Mouse (Mus musculus): ENCODE results near the gene Espl1. TPM values are rescaled to one million over a fixed set of nuclear protein-coding genes. Genes with fewer than 3 reads are reported as not detected.
A peak's percentile ranks its signal among the peaks of the same experiment; 100 is the strongest.

Gene Espl1
- total and polyA plus RNA-seq, 3 experiments = 15.8 to 145 (median 35.5) TPM

- ATAC-seq (ENCODE audit: extremely low read depth, insufficient number of reproducible peaks, low FRiP score, poor library complexity, severe bottlenecking) (no peak), DNase-seq (ENCODE audit: low spot score) (no peak)
- H3K4me3 ChIP-seq (ENCODE audit: low read depth, low read length) = no peak overlapping the region
- peaks cover 91% of the 10 kb centered on the region for H3K36me3 ChIP-seq (replicated peaks)
- no peaks in the 10 kb centered on the region for H3K9me3 ChIP-seq (replicated peaks)
- no peak for TF ChIP-seq GATA2 (IDR thresholded peaks at IDR 0.05; ENCODE audit: borderline replicate concordance, low read depth, low read length)
- TF ChIP-seq TAL1 (conservative IDR thresholded peaks at IDR 0.05; ENCODE audit: low read depth, low read length) = no peak
- TF ChIP-seq POLR2AphosphoS5 (IDR thresholded peaks at IDR 0.05; ENCODE audit: insufficient replicate concordance, low read depth, low read length) = no peak
- no peak for TF ChIP-seq GATA1 (IDR thresholded peaks at IDR 0.05; ENCODE audit: borderline replicate concordance, low read length)
- no peak for TF ChIP-seq CTCF (IDR thresholded peaks at IDR 0.05; ENCODE audit: low read depth, low read length)
- H3K27me3 ChIP-seq (ENCODE audit: insufficient read depth, low read length) = no peaks in the 10 kb centered on the region
- H3K4me1 ChIP-seq (ENCODE audit: insufficient read depth, low read depth, low read length) = peaks cover 13% of the 10 kb centered on the region; the same call in 1 of the 2 replicates
These were observed 43.5 kb downstream of the Espl1 start for GRCm38 (mm10) chr15:102339612-102340011.

- DNase-seq (ENCODE audit: low spot score) (no peak), ATAC-seq (ENCODE audit: extremely low read depth, insufficient number of reproducible peaks, low FRiP score, poor library complexity, severe bottlenecking) (no peak)
- no peaks in the 10 kb centered on the region for H3K9me3 ChIP-seq (replicated peaks)
- peaks cover 18% of the 10 kb centered on the region for H3K4me1 ChIP-seq (ENCODE audit: insufficient read depth, low read depth, low read length)
- H3K4me3 ChIP-seq (ENCODE audit: low read depth, low read length) = no peak overlapping the region
- no peaks in the 10 kb centered on the region for H3K27me3 ChIP-seq (ENCODE audit: insufficient read depth, low read length)
- peaks cover 95% of the 10 kb centered on the region for H3K36me3 ChIP-seq (replicated peaks)
- TF ChIP-seq GATA2 (IDR thresholded peaks at IDR 0.05; ENCODE audit: borderline replicate concordance, low read depth, low read length) (no peak), CTCF (IDR thresholded peaks at IDR 0.05; ENCODE audit: low read depth, low read length) (peak; percentile 60; the same call in 1 of the 2 replicates)
These were observed 45.5 kb downstream of the Espl1 start for GRCm38 (mm10) chr15:102341580-102341979.

GRCm38 (mm10) chr15:102344490-102344889 is 48.4 kb downstream of the Espl1 start:
- Histone ChIP-seq H3K4me1 (ENCODE audit: insufficient read depth, low read depth, low read length) (peaks cover 20% of the 10 kb centered on the region), H3K4me3 (ENCODE audit: low read depth, low read length) (no peak overlapping the region), H3K27me3 (ENCODE audit: insufficient read depth, low read length) (no peaks in the 10 kb centered on the region), H3K36me3 (replicated peaks) (peaks cover 86% of the 10 kb centered on the region), H3K9me3 (replicated peaks) (no peaks in the 10 kb centered on the region)
- DNase-seq (ENCODE audit: low spot score) (no peak), ATAC-seq (ENCODE audit: extremely low read depth, insufficient number of reproducible peaks, low FRiP score, poor library complexity, severe bottlenecking) (no peak)
- TF ChIP-seq GATA2 (IDR thresholded peaks at IDR 0.05; ENCODE audit: borderline replicate concordance, low read depth, low read length) (no peak), TAL1 (conservative IDR thresholded peaks at IDR 0.05; ENCODE audit: low read depth, low read length) (no peak), CTCF (IDR thresholded peaks at IDR 0.05; ENCODE audit: low read depth, low read length) (no peak), POLR2AphosphoS5 (IDR thresholded peaks at IDR 0.05; ENCODE audit: insufficient replicate concordance, low read depth, low read length) (no peak), GATA1 (IDR thresholded peaks at IDR 0.05; ENCODE audit: borderline replicate concordance, low read length) (no peak)

DNA sequence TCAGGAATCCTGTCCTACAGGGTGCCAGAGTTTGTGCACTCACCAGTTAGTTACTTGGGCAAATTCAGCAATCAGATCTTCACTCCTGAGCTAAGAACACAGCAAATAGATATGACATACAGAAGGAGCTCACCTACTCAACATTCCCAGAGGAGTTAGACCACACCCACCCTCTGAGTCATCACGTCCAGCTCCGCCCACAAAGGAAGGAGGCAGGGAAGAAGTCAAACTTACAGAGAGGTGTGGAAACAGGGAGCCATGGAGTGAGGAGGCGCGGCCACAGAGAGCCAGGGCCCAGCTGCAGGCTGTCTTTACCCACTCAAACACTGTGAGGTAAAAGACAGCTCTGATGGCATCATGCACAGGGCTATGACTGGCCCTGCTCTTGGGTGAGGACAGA is 50.4 kb downstream of the Espl1 start:
- H3K4me1 ChIP-seq (ENCODE audit: insufficient read depth, low read depth, low read length) = peaks cover 24% of the 10 kb centered on the region
- DNase-seq (ENCODE audit: low spot score) = no peak
- no peak for ATAC-seq (ENCODE audit: extremely low read depth, insufficient number of reproducible peaks, low FRiP score, poor library complexity, severe bottlenecking)
- no peak overlapping the region for H3K4me3 ChIP-seq (ENCODE audit: low read depth, low read length)
- peaks cover 73% of the 10 kb centered on the region for H3K36me3 ChIP-seq (replicated peaks)
- no peaks in the 10 kb centered on the region for H3K27me3 ChIP-seq (ENCODE audit: insufficient read depth, low read length)
- H3K9me3 ChIP-seq (replicated peaks) = no peaks in the 10 kb centered on the region
- TF ChIP-seq GATA2 (IDR thresholded peaks at IDR 0.05; ENCODE audit: borderline replicate concordance, low read depth, low read length) (no peak), CTCF (IDR thresholded peaks at IDR 0.05; ENCODE audit: low read depth, low read length) (no peak), TAL1 (conservative IDR thresholded peaks at IDR 0.05; ENCODE audit: low read depth, low read length) (no peak), POLR2AphosphoS5 (IDR thresholded peaks at IDR 0.05; ENCODE audit: insufficient replicate concordance, low read depth, low read length) (no peak), GATA1 (IDR thresholded peaks at IDR 0.05; ENCODE audit: borderline replicate concordance, low read length) (no peak)

DNA sequence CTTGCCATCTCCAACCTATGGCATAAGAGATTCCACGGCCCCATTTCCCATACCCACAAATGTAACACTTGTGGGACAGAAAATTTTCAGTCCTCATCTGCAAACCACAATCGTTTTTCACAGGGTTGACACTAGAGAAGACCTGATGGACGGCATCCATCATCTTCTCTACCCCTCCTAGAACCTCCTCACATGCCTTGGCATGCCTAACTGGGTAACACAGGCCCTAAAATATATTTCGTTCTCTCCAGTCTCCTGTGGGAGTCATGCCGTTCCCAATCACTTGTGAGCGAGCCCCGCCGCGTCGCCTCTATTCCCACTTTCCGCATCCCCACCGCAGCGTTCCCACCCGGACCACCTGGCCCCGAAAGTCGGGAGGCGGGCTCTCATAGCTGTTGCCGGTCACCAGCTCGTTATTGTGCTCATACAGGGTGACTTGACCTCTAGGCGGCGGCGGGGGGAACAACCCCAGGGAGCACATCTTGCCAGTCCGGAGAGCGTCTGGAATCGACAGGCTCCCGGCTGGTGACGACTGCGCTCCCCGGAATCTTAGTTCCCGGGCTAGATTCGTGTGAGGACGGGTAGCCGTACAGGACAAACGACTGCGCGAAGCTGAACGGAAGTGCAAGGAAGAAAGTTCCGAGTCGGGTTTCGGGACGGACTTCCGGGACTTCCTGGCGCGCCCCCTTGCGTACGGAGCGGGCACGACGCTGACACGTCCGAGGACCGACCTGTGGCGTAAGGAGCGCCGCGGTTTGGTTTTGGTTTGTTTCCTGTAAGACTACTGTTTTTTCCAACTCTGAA is 54.3 kb downstream of the Espl1 start, which contains the start of gene Aaas:
Aaas (minus strand) TSS at position 634 of the 804 bp plus-strand sequence.
- Histone ChIP-seq H3K9me3 (replicated peaks) (peaks cover 3% of the 10 kb centered on the region; the same call in 1 of the 2 replicates), H3K36me3 (replicated peaks) (peaks cover 35% of the 10 kb centered on the region), H3K27me3 (ENCODE audit: insufficient read depth, low read length) (peaks cover 10% of the 10 kb centered on the region), H3K4me1 (ENCODE audit: insufficient read depth, low read depth, low read length) (peaks cover 23% of the 10 kb centered on the region), H3K4me3 (ENCODE audit: low read depth, low read length) (peak within 1 kb of the TSS; percentile 86)
- TF ChIP-seq CTCF (IDR thresholded peaks at IDR 0.05; ENCODE audit: low read depth, low read length) (peak; percentile 85), POLR2AphosphoS5 (IDR thresholded peaks at IDR 0.05; ENCODE audit: insufficient replicate concordance, low read depth, low read length) (no peak)
- DNase-seq (ENCODE audit: low spot score) = peak; percentile 88
- peak; percentile 83 for ATAC-seq (ENCODE audit: extremely low read depth, insufficient number of reproducible peaks, low FRiP score, poor library complexity, severe bottlenecking)

GRCm38 (mm10) chr15:102350942-102351291 is 54.9 kb downstream of the Espl1 start:
- H3K4me1 ChIP-seq (ENCODE audit: insufficient read depth, low read depth, low read length) = peaks cover 24% of the 10 kb centered on the region
- H3K4me3 ChIP-seq (ENCODE audit: low read depth, low read length) = peak overlapping the region; percentile 86
- DNase-seq (ENCODE audit: low spot score) (no peak), ATAC-seq (ENCODE audit: extremely low read depth, insufficient number of reproducible peaks, low FRiP score, poor library complexity, severe bottlenecking) (no peak)
- TF ChIP-seq GATA2 (IDR thresholded peaks at IDR 0.05; ENCODE audit: borderline replicate concordance, low read depth, low read length) (no peak), GATA1 (IDR thresholded peaks at IDR 0.05; ENCODE audit: borderline replicate concordance, low read length) (no peak), POLR2AphosphoS5 (IDR thresholded peaks at IDR 0.05; ENCODE audit: insufficient replicate concordance, low read depth, low read length) (no peak)
- peaks cover 9% of the 10 kb centered on the region for H3K9me3 ChIP-seq (replicated peaks)
- peaks cover 29% of the 10 kb centered on the region for H3K36me3 ChIP-seq (replicated peaks)
- H3K27me3 ChIP-seq (ENCODE audit: insufficient read depth, low read length) = peaks cover 16% of the 10 kb centered on the region

Data from G1E (cell line).